Mouse (Mus musculus) ES-E14 (cell line): ENCODE measurements around the gene Ap2m1.

ENCODE experiments used
- ZC3H11A ChIP-seq: IDR thresholded peaks from 2 replicates; pipeline ENCODE4 v1.6.1; 2012; ENCODE audit warnings: low read depth, mild to moderate bottlenecking, inconsistent platforms, low read length, borderline replicate concordance
- ZNF384 ChIP-seq: IDR thresholded peaks from 2 replicates; pipeline ENCODE4 v1.6.1; 2012; ENCODE audit warnings: low read depth, low read length, inconsistent platforms

- TF ChIP-seq ZC3H11A (no peak), ZNF384 (no peak)
Measured at GRCm38 (mm10) chr16:20590680-20591038, 55.4 kb downstream of the Ap2m1 start.
